Mouse (Mus musculus): ENCODE measurements around the gene Pla2r1.

DNA sequence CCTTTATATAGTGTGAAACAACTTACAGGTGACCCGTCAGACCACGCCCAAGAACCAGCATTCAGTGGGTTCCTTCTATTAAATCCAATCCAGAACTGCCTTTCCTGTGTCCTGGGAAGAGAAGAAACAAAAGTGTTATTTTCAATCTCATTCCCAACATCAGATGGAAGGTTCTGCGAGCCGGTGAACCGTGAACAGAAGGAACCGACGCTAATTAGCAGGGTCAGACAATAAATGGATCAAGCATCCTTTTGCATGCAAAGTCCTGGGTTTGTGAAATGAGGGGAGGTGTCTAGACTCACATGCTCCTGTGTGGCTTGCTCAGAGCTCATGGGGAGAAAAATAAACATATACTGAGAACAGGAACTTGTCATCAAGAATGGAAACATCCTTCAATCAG, 100.7 kb downstream of the Pla2r1 start:
- no peak for TF ChIP-seq POLR2A (IDR thresholded peaks at IDR 0.05; ENCODE audit: borderline replicate concordance, extremely low read depth, insufficient read depth, insufficient read length, poor library complexity, severe bottlenecking)
- TF ChIP-seq CTCF (IDR thresholded peaks at IDR 0.05; ENCODE audit: borderline replicate concordance, extremely low read depth, insufficient read depth, insufficient read length): no peak
